Mouse (Mus musculus) forebrain, embryonic 15.5 days (tissue): ENCODE results near the gene Zfp383. TPM values are rescaled to one million over a fixed set of nuclear protein-coding genes. Genes with fewer than 3 reads are reported as not detected.

Experiments
- ATAC-seq: fragments of 200-750 bp; cut with Nextera tagmentation; replicated peaks from 2 replicates; pipeline ENCODE4 v1.8.0; 2017; ENCODE audit warnings: mild to moderate bottlenecking, moderate TSS enrichment, moderate library complexity
- H3K27ac ChIP-seq: fragments of 300-500 bp; sonication (generic); replicated peaks from 2 replicates; pipeline ENCODE4 v1.5.1; 2015; ENCODE audit warnings: mild to moderate bottlenecking, inconsistent platforms
- H3K27me3 ChIP-seq: fragments of 300-500 bp; sonication (generic); 2 replicates; pipeline ENCODE4 v1.6.1; 2015; ENCODE audit warnings: inconsistent platforms
- H3K36me3 ChIP-seq: fragments of 300-500 bp; sonication (generic); 2 replicates; pipeline ENCODE4 v1.6.1; 2015; ENCODE audit warnings: mild to moderate bottlenecking, inconsistent platforms
- H3K4me1 ChIP-seq: fragments of 300-500 bp; sonication (generic); 2 replicates; pipeline ENCODE4 v1.6.1; 2015; ENCODE audit warnings: inconsistent platforms
- H3K4me2 ChIP-seq: fragments of 300-500 bp; sonication (generic); replicated peaks from 2 replicates; pipeline ENCODE4 v1.6.1; 2015; ENCODE audit warnings: mild to moderate bottlenecking, inconsistent platforms
- H3K4me3 ChIP-seq: fragments of 300-500 bp; sonication (generic); 2 replicates; pipeline ENCODE4 v1.5.1; 2015; ENCODE audit warnings: mild to moderate bottlenecking, inconsistent platforms
- H3K9ac ChIP-seq: fragments of 300-500 bp; sonication (generic); replicated peaks from 2 replicates; pipeline ENCODE4 v1.6.1; 2015; ENCODE audit warnings: mild to moderate bottlenecking, inconsistent platforms
- H3K9me3 ChIP-seq: fragments of 300-500 bp; sonication (generic); 2 replicates; pipeline ENCODE4 v1.6.1; 2016; ENCODE audit warnings: inconsistent platforms
- WGBS: fragments of 180-500 bp; shearing (Covaris S2); methylation state at CpG from one replicate; pipeline ENCODE4 v1.1.7; 2015; ENCODE audit warnings: mixed read lengths; 5-methylcytosine and 5-hydroxymethylcytosine counted together
- polyA plus RNA-seq: library from polyadenylated mRNA; unstranded; fragments of >200 nt; fragmentation: Nextera tagmentation; extraction: Ambion mirVana; gene quantifications from 2 replicates; pipeline ENCODE4 v1.2.1, GENCODE M21; 2015

The Zfp383 gene
- polyA plus RNA-seq, 1 experiment from 2014 or later: 6.6 TPM

- H3K4me1 ChIP-seq: peaks cover 38% of the 10 kb centered on the region
- H3K9ac ChIP-seq: peak within 1 kb of the TSS; percentile 79
- ATAC-seq: peak; percentile 87
- H3K4me2 ChIP-seq: peak within 1 kb of the TSS; percentile 66
- no peaks in the 10 kb centered on the region for H3K9me3 ChIP-seq
- peaks cover 20% of the 10 kb centered on the region for H3K36me3 ChIP-seq
- H3K4me3 ChIP-seq: peak within 1 kb of the TSS; percentile 71
- H3K27me3 ChIP-seq: no peaks in the 10 kb centered on the region
- peak within 1 kb of the TSS; percentile 99 for H3K27ac ChIP-seq
- WGBS: under 1% methylated on average over 22 of the region's 22 CpGs
Observed at GRCm38 (mm10) chr7:29905966-29906681, 1.9 kb upstream of the Zfp383 start, which contains the start of gene Zfp27. Gene Zfp27 (minus strand): TSS chr7:29906572.

- Histone ChIP-seq H3K36me3 (peaks cover 16% of the 10 kb centered on the region), H3K27ac (peak overlapping the region; percentile 99), H3K27me3 (no peaks in the 10 kb centered on the region), H3K4me1 (peaks cover 39% of the 10 kb centered on the region), H3K4me2 (peak overlapping the region; percentile 66), H3K4me3 (peak overlapping the region; percentile 71), H3K9me3 (no peaks in the 10 kb centered on the region), H3K9ac (peak overlapping the region; percentile 79)
- ATAC-seq: no peak
- WGBS: 10% methylated on average over 8 of the region's 8 CpGs
Observed at GRCm38 (mm10) chr7:29906682-29907058, 1.4 kb upstream of the Zfp383 start.

GRCm38 (mm10) chr7:29907206-29907605 is 817 bp upstream of the Zfp383 start:
- 89% methylated on average over 5 of the region's 5 CpGs for WGBS
- H3K4me1 ChIP-seq: peaks cover 39% of the 10 kb centered on the region
- H3K27ac ChIP-seq: peak overlapping the region; percentile 99
- no peak overlapping the region; the same call in 1 of the 2 replicates for H3K4me3 ChIP-seq
- H3K9me3 ChIP-seq: no peaks in the 10 kb centered on the region
- H3K27me3 ChIP-seq: no peaks in the 10 kb centered on the region
- ATAC-seq: no peak
- peaks cover 20% of the 10 kb centered on the region; the same call in 1 of the 2 replicates for H3K36me3 ChIP-seq
- H3K4me2 ChIP-seq: peak overlapping the region; percentile 66
- 0 out of 2 replicates have a peak overlapping the region, but pooled peaks have one; percentile 79 for H3K9ac ChIP-seq

- no peak overlapping the region for H3K4me3 ChIP-seq
Observed at GRCm38 (mm10) chr7:29910252-29910651, 2.2 kb downstream of the Zfp383 start.

GRCm38 (mm10) chr7:29912172-29912571 is 4.1 kb downstream of the Zfp383 start:
- no peak overlapping the region for H3K4me2 ChIP-seq
- H3K4me1 ChIP-seq: peaks cover 28% of the 10 kb centered on the region
- H3K4me3 ChIP-seq: no peak overlapping the region
- no peaks in the 10 kb centered on the region for H3K9me3 ChIP-seq
- 95% methylated on average over 13 of the region's 13 CpGs for WGBS
- H3K27ac ChIP-seq: no peak overlapping the region
- ATAC-seq: no peak
- peaks cover 44% of the 10 kb centered on the region for H3K36me3 ChIP-seq
- H3K9ac ChIP-seq: no peak overlapping the region
- no peaks in the 10 kb centered on the region for H3K27me3 ChIP-seq

More at GRCm38 (mm10) chr7:29910252-29910651, 2.2 kb downstream of the Zfp383 start:
- 0 out of 2 replicates have a peak overlapping the region, but pooled peaks have one; percentile 55 for H3K4me2 ChIP-seq
- no peaks in the 10 kb centered on the region for H3K27me3 ChIP-seq
- WGBS: 43% methylated on average over 2 of the region's 2 CpGs
- peaks cover 35% of the 10 kb centered on the region for H3K4me1 ChIP-seq
- H3K36me3 ChIP-seq: peaks cover 36% of the 10 kb centered on the region
- H3K9me3 ChIP-seq: no peaks in the 10 kb centered on the region
- no peak overlapping the region for H3K9ac ChIP-seq
- ATAC-seq: no peak
- no peak overlapping the region for H3K27ac ChIP-seq

GRCm38 (mm10) chr7:29917371-29918061 is 9.5 kb downstream of the Zfp383 start:
- Histone ChIP-seq H3K4me2 (no peak overlapping the region), H3K4me3 (no peak overlapping the region), H3K9me3 (no peaks in the 10 kb centered on the region), H3K4me1 (no peaks in the 10 kb centered on the region), H3K27ac (no peak overlapping the region), H3K9ac (no peak overlapping the region), H3K27me3 (no peaks in the 10 kb centered on the region), H3K36me3 (peaks cover 37% of the 10 kb centered on the region)
- WGBS: 80% methylated on average over 6 of the region's 6 CpGs
- no peak for ATAC-seq

DNA sequence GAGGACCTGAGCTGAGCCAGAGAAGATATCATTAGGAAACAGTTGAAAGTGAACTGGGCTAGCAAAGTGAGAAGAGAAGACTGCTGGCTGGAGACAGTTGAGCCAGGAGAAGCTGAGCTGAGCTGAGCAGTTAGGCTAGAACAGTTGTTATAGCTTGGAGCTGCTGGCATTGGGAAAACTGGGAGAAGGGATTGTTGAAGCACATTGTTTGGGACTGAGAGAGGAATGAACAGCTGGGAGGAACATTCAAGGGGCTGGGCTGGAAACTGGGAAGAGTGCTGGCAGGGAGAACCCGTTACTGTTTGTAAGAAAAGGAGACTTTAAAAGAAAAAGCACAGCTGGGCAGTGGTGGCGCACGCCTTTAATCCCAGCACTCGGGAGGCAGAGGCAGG is 10.0 kb downstream of the Zfp383 start:
- Histone ChIP-seq H3K4me1 (no peaks in the 10 kb centered on the region), H3K9me3 (no peaks in the 10 kb centered on the region), H3K9ac (no peak overlapping the region), H3K36me3 (peaks cover 33% of the 10 kb centered on the region), H3K4me2 (no peak overlapping the region), H3K4me3 (no peak overlapping the region), H3K27ac (no peak overlapping the region), H3K27me3 (no peaks in the 10 kb centered on the region)
- 84% methylated on average over 4 of the region's 4 CpGs for WGBS
- ATAC-seq: no peak

- Histone ChIP-seq H3K9ac (no peak overlapping the region), H3K27ac (no peak overlapping the region), H3K4me3 (no peak overlapping the region), H3K4me1 (no peaks in the 10 kb centered on the region), H3K27me3 (no peaks in the 10 kb centered on the region), H3K36me3 (peaks cover 2% of the 10 kb centered on the region), H3K4me2 (no peak overlapping the region), H3K9me3 (no peaks in the 10 kb centered on the region)
- no peak for ATAC-seq
- 92% methylated on average over 6 of the region's 6 CpGs for WGBS
Observed at GRCm38 (mm10) chr7:29921439-29922093, 13.5 kb downstream of the Zfp383 start.

DNA sequence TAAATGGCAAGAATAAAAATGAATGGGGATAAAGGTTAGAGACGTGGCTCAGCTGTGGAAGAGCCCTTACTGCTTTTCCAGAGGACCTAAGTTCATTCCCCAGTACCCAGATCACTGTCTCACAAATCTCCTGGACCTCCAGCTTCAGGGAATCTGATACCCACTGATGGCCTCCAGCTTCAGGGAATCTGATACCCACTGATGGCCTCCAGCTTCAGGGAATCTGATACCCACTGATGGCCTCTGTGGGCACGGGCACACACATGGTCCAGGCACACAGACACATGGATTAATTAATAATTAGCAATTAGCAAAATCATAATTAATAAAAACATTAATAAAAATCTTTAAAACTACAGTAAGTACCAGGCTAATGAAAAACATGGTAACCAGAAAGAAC is 14.8 kb downstream of the Zfp383 start:
- no peak for ATAC-seq
- H3K27me3 ChIP-seq: no peaks in the 10 kb centered on the region
- no peak overlapping the region for H3K4me3 ChIP-seq
- no peak overlapping the region for H3K4me2 ChIP-seq
- H3K9me3 ChIP-seq: no peaks in the 10 kb centered on the region
- H3K9ac ChIP-seq: no peak overlapping the region
- 80% methylated on average over 2 of the region's 2 CpGs for WGBS
- no peak overlapping the region for H3K27ac ChIP-seq
- H3K4me1 ChIP-seq: no peaks in the 10 kb centered on the region
- no peaks in the 10 kb centered on the region for H3K36me3 ChIP-seq

GRCm38 (mm10) chr7:29938856-29939255 is 30.8 kb downstream of the Zfp383 start:
- ATAC-seq: no peak
- no peaks in the 10 kb centered on the region for H3K9me3 ChIP-seq
- no peak overlapping the region for H3K27ac ChIP-seq
- H3K4me3 ChIP-seq: no peak overlapping the region
- H3K27me3 ChIP-seq: no peaks in the 10 kb centered on the region
- H3K4me2 ChIP-seq: no peak overlapping the region
- peaks cover 48% of the 10 kb centered on the region for H3K36me3 ChIP-seq
- H3K4me1 ChIP-seq: no peaks in the 10 kb centered on the region
- WGBS: 83% methylated on average over 6 of the region's 6 CpGs
- H3K9ac ChIP-seq: no peak overlapping the region

GRCm38 (mm10) chr7:29941027-29941426 is 33.0 kb downstream of the Zfp383 start:
- Histone ChIP-seq H3K9ac (no peak overlapping the region), H3K36me3 (peaks cover 30% of the 10 kb centered on the region)
- 77% methylated on average over 11 of the region's 11 CpGs for WGBS

GRCm38 (mm10) chr7:29942740-29943139 is 34.7 kb downstream of the Zfp383 start:
- H3K27me3 ChIP-seq: no peaks in the 10 kb centered on the region
- H3K9ac ChIP-seq: no peak overlapping the region
- H3K27ac ChIP-seq: no peak overlapping the region
- H3K36me3 ChIP-seq: peaks cover 18% of the 10 kb centered on the region; the same call in 1 of the 2 replicates
- H3K4me2 ChIP-seq: no peak overlapping the region
- no peak for ATAC-seq
- no peaks in the 10 kb centered on the region for H3K9me3 ChIP-seq
- H3K4me1 ChIP-seq: peaks cover 7% of the 10 kb centered on the region; the same call in 1 of the 2 replicates
- WGBS: 39% methylated on average over 2 of the region's 2 CpGs
- no peak overlapping the region for H3K4me3 ChIP-seq

More at GRCm38 (mm10) chr7:29941027-29941426, 33.0 kb downstream of the Zfp383 start:
- no peak for ATAC-seq
- peaks cover 7% of the 10 kb centered on the region; the same call in 1 of the 2 replicates for H3K4me1 ChIP-seq
- H3K27ac ChIP-seq: no peak overlapping the region
- H3K27me3 ChIP-seq: no peaks in the 10 kb centered on the region
- no peak overlapping the region for H3K4me2 ChIP-seq
- H3K4me3 ChIP-seq: no peak overlapping the region
- H3K9me3 ChIP-seq: no peaks in the 10 kb centered on the region
